Mouse (Mus musculus) bone marrow, adult 2 months (tissue): ENCODE results near the gene Kcnj14.

Experiments
- CTCF ChIP-seq: fragments of 200-500 bp; IDR thresholded peaks from 2 replicates; pipeline ENCODE4 v1.5.1; 2011; ENCODE audit warnings: low read length, control low read depth; ENCODE audit not compliant: control insufficient read depth, insufficient read depth
- POLR2A ChIP-seq: fragments of 200-500 bp; IDR thresholded peaks from 2 replicates; pipeline ENCODE4 v1.6.1; 2011; ENCODE audit warnings: low read depth, mild to moderate bottlenecking, control low read depth, low read length, borderline replicate concordance; ENCODE audit not compliant: control insufficient read depth

DNA sequence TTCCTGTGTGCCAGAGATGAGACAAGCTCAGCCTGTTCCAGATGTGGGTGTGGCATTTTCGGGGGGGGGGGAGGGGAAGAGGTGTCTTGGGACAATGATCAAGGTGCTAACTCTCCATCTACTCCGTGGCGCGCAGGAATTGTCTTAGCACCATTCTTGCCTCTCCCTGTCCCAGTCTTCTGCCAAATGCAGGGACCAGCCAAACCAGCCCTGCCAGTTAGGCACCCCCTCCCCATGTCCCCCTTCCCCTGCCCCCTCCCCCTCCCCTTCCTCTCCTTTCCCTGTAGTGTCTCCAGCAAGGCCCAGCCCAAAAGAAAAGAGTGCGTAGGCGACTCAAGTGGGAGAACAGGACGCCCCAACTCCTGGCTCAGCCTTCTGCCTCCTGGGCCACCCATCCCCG is 57.8 kb downstream of the Kcnj14 start:
- TF ChIP-seq CTCF (no peak), POLR2A (no peak)
